Mouse (Mus musculus): ENCODE measurements around the gene Med13l. TPM values are rescaled to one million over a fixed set of nuclear protein-coding genes. Genes with fewer than 3 reads are reported as not detected.
A peak's percentile ranks its signal among the peaks of the same experiment; 100 is the strongest.

Gene Med13l
- total and polyA plus RNA-seq, 2 experiments from 2014 or later, result 12.5 to 31.0 TPM

DNA sequence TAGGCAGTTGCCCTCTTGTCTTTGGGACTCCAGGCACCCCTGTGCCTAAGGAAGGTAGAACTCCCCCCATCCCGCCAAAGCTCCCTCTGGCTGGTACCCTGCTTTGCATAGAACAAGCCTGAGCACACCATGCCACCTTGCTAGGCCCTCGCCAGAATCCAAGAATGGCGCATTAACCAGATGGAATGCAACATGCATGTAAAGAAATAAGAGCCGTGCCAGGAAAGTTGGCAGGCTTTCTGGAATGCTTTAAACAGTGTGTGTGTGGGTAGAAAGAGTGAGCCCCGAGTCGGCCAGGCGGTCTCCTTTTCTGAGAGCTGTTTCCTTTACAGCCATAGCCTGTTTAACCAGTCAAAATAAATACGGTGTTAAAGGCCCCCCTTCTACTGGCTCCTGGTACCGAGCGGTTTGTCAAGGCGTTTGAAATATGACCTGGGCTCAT lies 45.2 kb upstream of the Med13l start:
- H3K4me2 ChIP-seq (ENCODE audit: low read depth), result no peak overlapping the region
- H3K4me1 ChIP-seq (ENCODE audit: insufficient read depth), result peaks cover 20% of the 10 kb centered on the region
- H3K9me3 ChIP-seq (ENCODE audit: low read length), result no peaks in the 10 kb centered on the region
- ATAC-seq, result peak; percentile 66
- DNase-seq, result peak; percentile 88
- H3K4me3 ChIP-seq (ENCODE audit: low read depth, low read length), result no peak overlapping the region
- WGBS, result 12% methylated on average over 11 of the region's 11 CpGs
- no peak overlapping the region for H3K9ac ChIP-seq
- TF ChIP-seq CTCF (IDR thresholded peaks at IDR 0.05; ENCODE audit: low read depth), result no peak
- H3K27ac ChIP-seq (ENCODE audit: low read depth, low read length), result peak overlapping the region; percentile 37; the same call in 1 of the 2 replicates
- no peaks in the 10 kb centered on the region for H3K27me3 ChIP-seq (ENCODE audit: insufficient read depth, low read length)
- no peaks in the 10 kb centered on the region for H3K36me3 ChIP-seq (ENCODE audit: insufficient read depth)

DNA sequence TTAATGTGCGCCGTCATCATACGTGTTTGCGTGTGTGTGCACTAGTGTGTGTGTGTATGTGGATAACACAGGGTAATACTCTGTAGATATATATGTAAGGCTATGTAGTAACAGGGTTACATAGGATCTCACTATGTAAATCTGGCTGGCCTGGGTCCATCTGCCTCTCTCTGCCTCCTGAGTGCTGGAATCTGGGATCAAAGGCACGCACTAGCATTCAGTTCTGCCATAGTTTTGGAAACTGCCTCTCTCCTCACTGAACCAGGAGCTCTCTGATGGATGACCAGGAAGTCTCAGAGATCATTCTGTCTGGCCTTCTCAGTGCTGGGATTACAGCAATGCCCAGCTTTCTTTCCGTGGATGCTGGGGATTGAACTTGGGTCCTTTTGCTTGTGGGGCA lies 44.4 kb upstream of the Med13l start:
- Histone ChIP-seq H3K9me3 (ENCODE audit: low read length) (no peaks in the 10 kb centered on the region), H3K27me3 (ENCODE audit: insufficient read depth, low read length) (no peaks in the 10 kb centered on the region), H3K36me3 (ENCODE audit: insufficient read depth) (no peaks in the 10 kb centered on the region), H3K4me3 (ENCODE audit: low read depth, low read length) (no peak overlapping the region), H3K27ac (ENCODE audit: low read depth, low read length) (no peak overlapping the region), H3K4me1 (ENCODE audit: insufficient read depth) (peaks cover 20% of the 10 kb centered on the region), H3K4me2 (ENCODE audit: low read depth) (no peak overlapping the region), H3K9ac (no peak overlapping the region)
- no peak for TF ChIP-seq CTCF (IDR thresholded peaks at IDR 0.05; ENCODE audit: low read depth)
- DNase-seq (peak; percentile 8), ATAC-seq (no peak)
- 75% methylated on average over 6 of the region's 6 CpGs for WGBS

GRCm38 (mm10) chr5:118516470-118516869 lies 44.0 kb upstream of the Med13l start:
- peaks cover 20% of the 10 kb centered on the region for H3K4me1 ChIP-seq (ENCODE audit: insufficient read depth)
- 52% methylated on average over 6 of the region's 6 CpGs for WGBS
- no peak overlapping the region for H3K27ac ChIP-seq (ENCODE audit: low read depth, low read length)
- no peak overlapping the region for H3K4me3 ChIP-seq (ENCODE audit: low read depth, low read length)
- no peak for DNase-seq
- no peaks in the 10 kb centered on the region for H3K9me3 ChIP-seq (ENCODE audit: low read length)
- no peak overlapping the region for H3K9ac ChIP-seq
- TF ChIP-seq CTCF (IDR thresholded peaks at IDR 0.05; ENCODE audit: low read depth), result no peak
- H3K4me2 ChIP-seq (ENCODE audit: low read depth), result no peak overlapping the region
- H3K36me3 ChIP-seq (ENCODE audit: insufficient read depth), result no peaks in the 10 kb centered on the region
- H3K27me3 ChIP-seq (ENCODE audit: insufficient read depth, low read length), result no peaks in the 10 kb centered on the region
- ATAC-seq, result no peak

DNA sequence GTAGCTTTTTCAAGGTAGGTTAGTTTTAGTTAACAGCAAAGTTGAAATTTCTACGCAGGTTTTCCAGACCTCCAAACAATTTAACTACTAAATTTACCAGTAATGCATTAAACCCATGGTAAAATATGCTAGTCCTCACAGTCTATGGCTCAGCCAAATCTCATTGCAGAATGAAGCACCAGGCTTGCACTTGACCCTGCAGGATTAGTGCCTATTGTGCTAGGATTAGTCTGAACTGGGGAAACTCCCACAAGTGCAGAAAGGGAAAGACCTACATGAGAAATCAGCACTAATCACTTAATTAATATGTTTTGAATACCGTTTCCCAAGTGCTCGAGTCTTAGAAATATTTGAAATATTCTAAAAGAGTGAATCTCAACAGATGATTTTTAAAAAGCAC lies 40.0 kb upstream of the Med13l start:
- no peaks in the 10 kb centered on the region for H3K36me3 ChIP-seq (ENCODE audit: insufficient read depth)
- DNase-seq (no peak), ATAC-seq (no peak)
- H3K4me1 ChIP-seq (ENCODE audit: insufficient read depth), result no peaks in the 10 kb centered on the region
- H3K9ac ChIP-seq, result no peak overlapping the region
- WGBS, result 33% methylated on average over 3 of the region's 3 CpGs
- no peak overlapping the region for H3K4me3 ChIP-seq (ENCODE audit: low read depth, low read length)
- no peak for TF ChIP-seq CTCF (IDR thresholded peaks at IDR 0.05; ENCODE audit: low read depth)
- H3K9me3 ChIP-seq (ENCODE audit: low read length), result no peaks in the 10 kb centered on the region
- H3K4me2 ChIP-seq (ENCODE audit: low read depth), result no peak overlapping the region
- H3K27ac ChIP-seq (ENCODE audit: low read depth, low read length), result no peak overlapping the region
- no peaks in the 10 kb centered on the region for H3K27me3 ChIP-seq (ENCODE audit: insufficient read depth, low read length)

DNA sequence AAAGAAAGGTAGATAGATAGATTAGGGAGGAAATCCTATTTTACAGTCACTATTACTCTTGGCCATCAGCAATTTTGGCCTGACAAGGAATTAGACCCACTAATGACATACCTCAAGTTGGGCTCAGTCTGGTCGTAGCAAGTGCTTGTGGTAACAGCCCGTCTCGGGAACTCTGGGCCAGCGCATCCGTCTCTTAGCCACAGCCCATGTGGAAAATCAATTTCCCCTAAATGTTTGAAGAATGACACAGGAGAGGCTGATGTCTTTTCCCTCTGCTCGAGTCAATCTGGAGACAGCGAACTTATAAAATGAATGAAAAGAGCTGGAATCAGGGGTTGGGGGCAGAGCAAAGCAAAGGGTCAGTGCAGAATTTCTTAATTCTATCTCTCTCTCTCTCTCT lies 36.1 kb upstream of the Med13l start:
- H3K9me3 ChIP-seq (ENCODE audit: low read length), result no peaks in the 10 kb centered on the region
- no peak for ATAC-seq
- H3K27me3 ChIP-seq (ENCODE audit: insufficient read depth, low read length), result no peaks in the 10 kb centered on the region
- H3K36me3 ChIP-seq (ENCODE audit: insufficient read depth), result no peaks in the 10 kb centered on the region
- TF ChIP-seq CTCF (IDR thresholded peaks at IDR 0.05; ENCODE audit: low read depth), result no peak
- DNase-seq, result no peak
- WGBS, result 80% methylated on average over 7 of the region's 7 CpGs
- no peak overlapping the region for H3K9ac ChIP-seq
- no peak overlapping the region for H3K27ac ChIP-seq (ENCODE audit: low read depth, low read length)
- no peak overlapping the region for H3K4me2 ChIP-seq (ENCODE audit: low read depth)
- no peak overlapping the region for H3K4me3 ChIP-seq (ENCODE audit: low read depth, low read length)
- H3K4me1 ChIP-seq (ENCODE audit: insufficient read depth), result no peaks in the 10 kb centered on the region

- ATAC-seq (no peak), DNase-seq (no peak)
- H3K4me3 ChIP-seq (ENCODE audit: low read depth, low read length), result no peak overlapping the region
- no peak overlapping the region for H3K9ac ChIP-seq
- no peaks in the 10 kb centered on the region for H3K4me1 ChIP-seq (ENCODE audit: insufficient read depth)
- TF ChIP-seq CTCF (IDR thresholded peaks at IDR 0.05; ENCODE audit: low read depth), result no peak
- H3K27ac ChIP-seq (ENCODE audit: low read depth, low read length), result no peak overlapping the region
- H3K9me3 ChIP-seq (ENCODE audit: low read length), result no peaks in the 10 kb centered on the region
- H3K4me2 ChIP-seq (ENCODE audit: low read depth), result no peak overlapping the region
- WGBS, result 82% methylated on average over 6 of the region's 6 CpGs
- H3K27me3 ChIP-seq (ENCODE audit: insufficient read depth, low read length), result no peaks in the 10 kb centered on the region
- H3K36me3 ChIP-seq (ENCODE audit: insufficient read depth), result no peaks in the 10 kb centered on the region
These were observed 34.8 kb upstream of the Med13l start for GRCm38 (mm10) chr5:118525634-118526033.

- H3K27ac ChIP-seq (ENCODE audit: low read depth, low read length), result no peak overlapping the region
- DNase-seq, result no peak
- H3K4me3 ChIP-seq (ENCODE audit: low read depth, low read length), result no peak overlapping the region
- no peaks in the 10 kb centered on the region for H3K9me3 ChIP-seq (ENCODE audit: low read length)
- no peak for ATAC-seq
- H3K36me3 ChIP-seq (ENCODE audit: insufficient read depth), result no peaks in the 10 kb centered on the region
- H3K4me2 ChIP-seq (ENCODE audit: low read depth), result no peak overlapping the region
- WGBS, result 78% methylated on average over 13 of the region's 13 CpGs
- H3K27me3 ChIP-seq (ENCODE audit: insufficient read depth, low read length), result no peaks in the 10 kb centered on the region
- H3K4me1 ChIP-seq (ENCODE audit: insufficient read depth), result no peaks in the 10 kb centered on the region
- H3K9ac ChIP-seq, result no peak overlapping the region
- no peak for TF ChIP-seq CTCF (IDR thresholded peaks at IDR 0.05; ENCODE audit: low read depth)
These were observed 34.0 kb upstream of the Med13l start for GRCm38 (mm10) chr5:118526504-118526903.

DNA sequence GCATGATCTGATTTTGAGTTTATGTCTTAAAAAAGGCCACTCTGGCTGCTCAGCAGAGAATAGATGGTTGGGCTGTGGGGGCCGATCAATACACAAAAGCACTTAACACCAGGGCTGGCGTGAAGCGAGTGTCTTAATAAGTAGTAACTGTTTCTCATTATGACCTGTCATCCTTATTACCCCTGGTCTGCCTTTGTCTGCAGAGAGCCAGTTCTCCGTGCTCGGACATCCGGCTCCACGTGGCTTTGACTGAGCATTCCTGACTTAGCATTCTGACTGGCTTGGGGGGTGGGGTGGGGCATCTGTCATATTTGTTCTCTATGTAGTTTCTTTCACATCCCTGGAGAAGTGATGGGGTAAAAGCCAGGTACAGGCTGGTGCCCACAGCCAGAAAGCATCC lies 31.2 kb upstream of the Med13l start:
- ATAC-seq, result no peak
- Histone ChIP-seq H3K4me3 (ENCODE audit: low read depth, low read length) (no peak overlapping the region), H3K4me2 (ENCODE audit: low read depth) (no peak overlapping the region), H3K27ac (ENCODE audit: low read depth, low read length) (no peak overlapping the region), H3K36me3 (ENCODE audit: insufficient read depth) (no peaks in the 10 kb centered on the region), H3K27me3 (ENCODE audit: insufficient read depth, low read length) (no peaks in the 10 kb centered on the region), H3K4me1 (ENCODE audit: insufficient read depth) (no peaks in the 10 kb centered on the region), H3K9me3 (ENCODE audit: low read length) (no peaks in the 10 kb centered on the region), H3K9ac (no peak overlapping the region)
- no peak for DNase-seq
- 26% methylated on average over 7 of the region's 7 CpGs for WGBS
- TF ChIP-seq CTCF (IDR thresholded peaks at IDR 0.05; ENCODE audit: low read depth), result no peak

Measured in forebrain, postnatal 0 days (tissue).